Mouse (Mus musculus) lung, postnatal 0 days (tissue): ENCODE measurements around the gene Mrpl30. TPM values are rescaled to one million over a fixed set of nuclear protein-coding genes. Genes with fewer than 3 reads are reported as not detected.

Experiments used
- ATAC-seq: fragments of 200-750 bp; cut with Nextera tagmentation; 2 replicates; pipeline ENCODE4 v1.8.0; 2017; ENCODE audit warnings: moderate library complexity
- DNase-seq: peaks from one replicate; pipeline ENCODE4 v3.0.0-alpha.2; 2016; ENCODE audit warnings: low spot score
- H3K27ac ChIP-seq: fragments of 300-500 bp; sonication (generic); 2 replicates; pipeline ENCODE4 v1.5.1; 2014; ENCODE audit warnings: antibody characterized with exemption, mild to moderate bottlenecking, low read length, mixed read lengths
- H3K27me3 ChIP-seq: fragments of 300-500 bp; sonication (generic); replicated peaks from 2 replicates; pipeline ENCODE4 v1.6.1; 2014; ENCODE audit warnings: low read length, mixed read lengths; ENCODE audit not compliant: insufficient read depth
- H3K36me3 ChIP-seq: fragments of 300-500 bp; sonication (generic); 2 replicates; pipeline ENCODE4 v1.6.1; 2014; ENCODE audit warnings: low read length, mixed read lengths; ENCODE audit not compliant: insufficient read depth
- H3K4me1 ChIP-seq: fragments of 300-500 bp; sonication (generic); 2 replicates; pipeline ENCODE4 v1.6.1; 2014; ENCODE audit warnings: antibody characterized with exemption, low read depth, low read length, mixed read lengths; ENCODE audit not compliant: insufficient read depth
- H3K4me2 ChIP-seq: fragments of 300-500 bp; sonication (generic); replicated peaks from 2 replicates; pipeline ENCODE4 v1.6.1; 2014; ENCODE audit warnings: low read depth, mild to moderate bottlenecking, low read length, moderate library complexity, mixed read lengths
- H3K4me3 ChIP-seq: fragments of 300-500 bp; sonication (generic); 2 replicates; pipeline ENCODE4 v1.5.1; 2014; ENCODE audit warnings: low read depth, low read length
- H3K9ac ChIP-seq: fragments of 300-500 bp; sonication (generic); replicated peaks from 2 replicates; pipeline ENCODE4 v1.6.1; 2014; ENCODE audit warnings: low read depth, mild to moderate bottlenecking
- H3K9me3 ChIP-seq: fragments of 300-500 bp; sonication (generic); 2 replicates; pipeline ENCODE4 v1.6.1; 2016; ENCODE audit warnings: low read length, mixed read lengths
- CTCF ChIP-seq: IDR thresholded peaks from 2 replicates; pipeline ENCODE4 v1.5.1; 2016; ENCODE audit warnings: antibody characterized with exemption, mild to moderate bottlenecking
- EP300 ChIP-seq: IDR thresholded peaks from 2 replicates; pipeline ENCODE4 v1.6.1; 2016; ENCODE audit warnings: antibody characterized with exemption, mild to moderate bottlenecking, control low read depth
- WGBS: fragments of 180-500 bp; shearing (Covaris S2); extraction: QIAGEN DNeasy Blood & Tissue Kit; methylation state at CpG from one replicate; pipeline ENCODE4 v1.1.7; 2014; 5-methylcytosine and 5-hydroxymethylcytosine counted together
- polyA plus RNA-seq: library from polyadenylated mRNA; unstranded; fragments of >200 nt; fragmentation: Nextera tagmentation; extraction: Ambion mirVana; gene quantifications from 2 replicates; pipeline ENCODE4 v1.2.1, GENCODE M21; 2015

The Mrpl30 gene
- polyA plus RNA-seq, 1 experiment from 2014 or later = 174 TPM

DNA sequence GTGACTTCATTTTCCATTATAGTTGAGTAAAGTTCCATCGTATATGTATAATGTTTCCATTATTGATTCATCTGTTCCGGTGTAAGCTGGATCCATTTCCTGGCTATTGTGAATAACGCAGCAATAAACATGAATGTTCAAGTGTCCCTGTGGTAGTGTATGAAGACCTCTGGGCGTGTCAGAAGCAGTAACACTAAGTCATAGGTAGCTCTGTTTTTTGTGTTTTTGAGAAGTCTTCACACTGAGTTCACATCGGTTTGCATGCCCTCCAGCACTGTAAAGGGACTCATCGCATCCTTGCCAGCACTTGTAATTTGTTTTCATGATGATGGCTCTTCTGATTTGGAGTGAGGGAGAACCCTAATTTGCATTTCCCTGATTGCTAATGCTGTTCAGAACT lies 24.0 kb upstream of the Mrpl30 start, which contains the start of gene Tsga10:
Gene Tsga10 (minus strand): TSS at position 144 of the 400 bp plus-strand sequence.
- peak within 1 kb of the TSS; percentile 57 for H3K4me2 ChIP-seq
- H3K4me1 ChIP-seq = no peaks in the 10 kb centered on the region
- no peaks in the 10 kb centered on the region; the same call in 1 of the 2 replicates for H3K27me3 ChIP-seq
- H3K9ac ChIP-seq = peak within 1 kb of the TSS; percentile 12; the same call in 1 of the 2 replicates
- TF ChIP-seq CTCF = no peak
- no peak for TF ChIP-seq EP300
- ATAC-seq (no peak), DNase-seq (no peak)
- H3K36me3 ChIP-seq = no peaks in the 10 kb centered on the region
- WGBS = 74% methylated on average over 6 of the region's 6 CpGs
- peak within 1 kb of the TSS; percentile 53 for H3K4me3 ChIP-seq
- H3K9me3 ChIP-seq = no peaks in the 10 kb centered on the region
- peak within 1 kb of the TSS; percentile 69 for H3K27ac ChIP-seq

DNA sequence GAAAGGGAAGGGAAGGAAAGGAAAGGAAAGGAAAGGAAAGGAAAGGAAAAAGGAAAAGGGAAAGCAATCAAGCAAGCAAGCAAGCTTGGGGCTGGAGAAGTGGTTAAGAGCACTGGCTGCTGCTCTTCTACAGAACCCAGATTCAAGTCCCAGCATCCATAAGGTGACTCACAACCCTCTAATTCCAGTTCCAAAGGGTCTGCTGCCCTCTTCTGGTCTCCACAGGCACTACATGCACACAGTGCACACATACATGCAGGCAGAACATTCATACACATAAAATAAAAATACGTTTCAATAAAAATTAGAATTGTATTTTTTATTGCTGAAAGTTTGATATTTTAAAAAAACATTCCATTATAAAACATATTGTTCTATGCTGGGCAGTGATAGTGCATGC lies 23.2 kb upstream of the Mrpl30 start:
- H3K36me3 ChIP-seq = no peaks in the 10 kb centered on the region
- 88% methylated on average over 1 of the region's 1 CpGs for WGBS
- H3K4me1 ChIP-seq = no peaks in the 10 kb centered on the region
- H3K4me2 ChIP-seq = no peak overlapping the region
- peak; percentile 57 for DNase-seq
- peak; percentile 76 for TF ChIP-seq CTCF
- TF ChIP-seq EP300 = no peak
- H3K27ac ChIP-seq = no peak overlapping the region
- H3K27me3 ChIP-seq = no peaks in the 10 kb centered on the region; the same call in 1 of the 2 replicates
- no peak for ATAC-seq
- H3K9me3 ChIP-seq = no peaks in the 10 kb centered on the region
- H3K9ac ChIP-seq = no peak overlapping the region
- H3K4me3 ChIP-seq = no peak overlapping the region

DNA sequence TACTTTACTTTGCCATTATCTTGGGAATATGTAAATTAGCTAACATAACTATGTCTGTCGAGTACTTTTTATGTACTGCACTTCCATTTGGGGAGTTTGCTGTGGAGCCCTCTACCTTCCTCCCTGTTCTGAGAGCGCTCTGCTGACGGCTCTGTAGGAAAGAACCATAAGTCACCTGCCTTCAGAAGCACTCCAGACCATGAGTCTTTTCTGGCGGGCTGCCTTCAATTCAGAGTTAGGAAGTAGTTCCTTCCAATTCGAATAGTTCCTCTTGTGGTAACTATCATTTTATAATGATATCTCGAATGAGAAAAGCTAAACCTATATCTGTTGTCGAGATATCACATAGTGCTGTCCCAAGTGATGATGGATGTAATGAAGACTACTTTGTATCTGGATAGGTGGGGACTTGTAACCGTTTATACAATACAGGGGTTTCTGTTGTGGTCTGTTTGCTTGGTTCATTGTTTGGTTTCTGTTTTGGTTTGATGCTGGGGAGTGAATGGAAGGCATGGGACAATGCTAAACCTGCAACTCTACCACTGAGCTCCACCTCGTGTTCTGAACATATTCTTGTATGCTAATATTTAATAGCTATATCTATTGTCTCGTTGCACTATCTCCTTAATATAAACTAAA lies 22.5 kb upstream of the Mrpl30 start:
- WGBS = 64% methylated on average over 10 of the region's 10 CpGs
- H3K27me3 ChIP-seq = no peaks in the 10 kb centered on the region; the same call in 1 of the 2 replicates
- no peaks in the 10 kb centered on the region for H3K36me3 ChIP-seq
- no peak overlapping the region for H3K9ac ChIP-seq
- ATAC-seq = no peak
- TF ChIP-seq CTCF (no peak), EP300 (no peak)
- no peak overlapping the region for H3K27ac ChIP-seq
- no peak for DNase-seq
- peaks cover 3% of the 10 kb centered on the region; the same call in 1 of the 2 replicates for H3K4me1 ChIP-seq
- no peak overlapping the region for H3K4me2 ChIP-seq
- H3K4me3 ChIP-seq = no peak overlapping the region
- no peaks in the 10 kb centered on the region for H3K9me3 ChIP-seq

DNA sequence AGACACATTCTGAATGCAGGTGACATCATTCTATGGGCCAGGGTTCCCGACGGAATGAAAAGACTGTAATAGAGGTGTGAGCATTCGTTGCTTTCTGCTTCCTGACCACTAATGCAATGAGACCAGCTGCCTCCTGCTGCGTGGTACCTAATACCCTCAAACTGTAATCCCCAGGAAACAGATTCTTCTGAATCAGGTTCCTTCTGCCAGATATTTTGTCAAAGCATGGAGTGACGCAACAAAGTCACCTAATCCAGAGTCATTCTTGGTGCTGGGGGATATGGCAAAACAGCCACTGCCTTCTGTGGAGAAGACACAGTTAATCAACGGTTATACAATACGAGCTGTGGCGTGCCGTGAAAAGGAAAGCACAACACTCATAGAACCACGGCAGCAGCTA lies 21.6 kb upstream of the Mrpl30 start:
- no peaks in the 10 kb centered on the region for H3K36me3 ChIP-seq
- H3K9ac ChIP-seq = no peak overlapping the region
- no peak for DNase-seq
- no peaks in the 10 kb centered on the region for H3K27me3 ChIP-seq
- H3K4me2 ChIP-seq = no peak overlapping the region
- WGBS = 61% methylated on average over 10 of the region's 10 CpGs
- H3K4me1 ChIP-seq = peaks cover 3% of the 10 kb centered on the region; the same call in 1 of the 2 replicates
- TF ChIP-seq EP300 = no peak
- no peak for TF ChIP-seq CTCF
- H3K4me3 ChIP-seq = no peak overlapping the region
- no peak for ATAC-seq
- no peak overlapping the region for H3K27ac ChIP-seq
- no peaks in the 10 kb centered on the region for H3K9me3 ChIP-seq

GRCm38 (mm10) chr1:37869362-37869761 lies 20.9 kb upstream of the Mrpl30 start:
- DNase-seq (no peak), ATAC-seq (no peak)
- H3K36me3 ChIP-seq = no peaks in the 10 kb centered on the region
- H3K4me2 ChIP-seq = no peak overlapping the region
- no peak overlapping the region for H3K4me3 ChIP-seq
- TF ChIP-seq CTCF = no peak
- no peak for TF ChIP-seq EP300
- H3K27me3 ChIP-seq = no peaks in the 10 kb centered on the region
- no peak overlapping the region for H3K27ac ChIP-seq
- H3K4me1 ChIP-seq = peaks cover 3% of the 10 kb centered on the region; the same call in 1 of the 2 replicates
- 36% methylated on average over 2 of the region's 2 CpGs for WGBS
- no peak overlapping the region for H3K9ac ChIP-seq
- H3K9me3 ChIP-seq = no peaks in the 10 kb centered on the region

DNA sequence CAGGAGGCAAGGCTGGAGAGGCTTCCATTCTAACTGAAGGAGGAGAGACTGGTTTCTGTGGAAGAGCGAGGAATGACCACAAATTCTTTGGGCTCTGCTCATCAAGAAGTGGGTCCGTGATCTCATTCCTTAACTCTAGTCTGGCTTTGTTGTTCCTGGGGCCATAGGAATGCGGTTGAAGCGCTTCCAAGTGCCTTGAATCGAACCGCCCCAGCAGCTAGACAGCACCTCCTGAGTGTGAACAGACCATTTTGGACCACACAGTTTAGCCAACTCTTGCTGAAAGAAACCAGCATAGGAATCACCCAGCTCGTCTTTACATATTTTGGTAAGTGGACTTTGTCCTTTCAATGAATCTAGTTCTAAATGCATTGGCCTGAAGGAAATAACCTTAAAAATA lies 18.6 kb upstream of the Mrpl30 start, which contains the start of gene Lipt1:
Gene Lipt1 (plus strand): TSS at position 35 of the 400 bp plus-strand sequence.
- peaks cover 3% of the 10 kb centered on the region; the same call in 1 of the 2 replicates for H3K4me1 ChIP-seq
- H3K9me3 ChIP-seq = no peaks in the 10 kb centered on the region
- ATAC-seq (peak; percentile 89), DNase-seq (peak; percentile 87)
- TF ChIP-seq CTCF = no peak
- peak; percentile 38; the same call in 1 of the 2 replicates for TF ChIP-seq EP300
- 5% methylated on average over 7 of the region's 7 CpGs for WGBS
- H3K27ac ChIP-seq = peak within 1 kb of the TSS; percentile 82
- peak within 1 kb of the TSS; percentile 46 for H3K4me3 ChIP-seq
- H3K27me3 ChIP-seq = no peaks in the 10 kb centered on the region
- 0 out of 2 replicates have a peak, but pooled peaks cover 9% of the 10 kb centered on the region for H3K36me3 ChIP-seq
- peak within 1 kb of the TSS; percentile 66 for H3K4me2 ChIP-seq
- peak within 1 kb of the TSS; percentile 36 for H3K9ac ChIP-seq
